Mouse (Mus musculus) lung, postnatal 0 days (tissue): Measurements from ENCODE around the gene Ubr4. TPM values are rescaled to one million over a fixed set of nuclear protein-coding genes. Genes with fewer than 3 reads are reported as not detected.

Experiments used
- ATAC-seq: fragments of 200-750 bp; cut with Nextera tagmentation; 2 replicates; pipeline ENCODE4 v1.8.0; 2017; ENCODE audit warnings: moderate library complexity
- DNase-seq: peaks from one replicate; pipeline ENCODE4 v3.0.0-alpha.2; 2016; ENCODE audit warnings: low spot score
- H3K27ac ChIP-seq: fragments of 300-500 bp; sonication (generic); 2 replicates; pipeline ENCODE4 v1.5.1; 2014; ENCODE audit warnings: antibody characterized with exemption, mild to moderate bottlenecking, low read length, mixed read lengths
- H3K27me3 ChIP-seq: fragments of 300-500 bp; sonication (generic); replicated peaks from 2 replicates; pipeline ENCODE4 v1.6.1; 2014; ENCODE audit warnings: low read length, mixed read lengths; ENCODE audit not compliant: insufficient read depth
- H3K36me3 ChIP-seq: fragments of 300-500 bp; sonication (generic); 2 replicates; pipeline ENCODE4 v1.6.1; 2014; ENCODE audit warnings: low read length, mixed read lengths; ENCODE audit not compliant: insufficient read depth
- H3K4me1 ChIP-seq: fragments of 300-500 bp; sonication (generic); 2 replicates; pipeline ENCODE4 v1.6.1; 2014; ENCODE audit warnings: antibody characterized with exemption, low read depth, low read length, mixed read lengths; ENCODE audit not compliant: insufficient read depth
- H3K4me2 ChIP-seq: fragments of 300-500 bp; sonication (generic); replicated peaks from 2 replicates; pipeline ENCODE4 v1.6.1; 2014; ENCODE audit warnings: low read depth, mild to moderate bottlenecking, low read length, moderate library complexity, mixed read lengths
- H3K4me3 ChIP-seq: fragments of 300-500 bp; sonication (generic); 2 replicates; pipeline ENCODE4 v1.5.1; 2014; ENCODE audit warnings: low read depth, low read length
- H3K9ac ChIP-seq: fragments of 300-500 bp; sonication (generic); replicated peaks from 2 replicates; pipeline ENCODE4 v1.6.1; 2014; ENCODE audit warnings: low read depth, mild to moderate bottlenecking
- H3K9me3 ChIP-seq: fragments of 300-500 bp; sonication (generic); 2 replicates; pipeline ENCODE4 v1.6.1; 2016; ENCODE audit warnings: low read length, mixed read lengths
- CTCF ChIP-seq: IDR thresholded peaks from 2 replicates; pipeline ENCODE4 v1.5.1; 2016; ENCODE audit warnings: antibody characterized with exemption, mild to moderate bottlenecking
- EP300 ChIP-seq: IDR thresholded peaks from 2 replicates; pipeline ENCODE4 v1.6.1; 2016; ENCODE audit warnings: antibody characterized with exemption, mild to moderate bottlenecking, control low read depth
- WGBS: fragments of 180-500 bp; shearing (Covaris S2); extraction: QIAGEN DNeasy Blood & Tissue Kit; methylation state at CpG from one replicate; pipeline ENCODE4 v1.1.7; 2014; 5-methylcytosine and 5-hydroxymethylcytosine counted together
- polyA plus RNA-seq: library from polyadenylated mRNA; unstranded; fragments of >200 nt; fragmentation: Nextera tagmentation; extraction: Ambion mirVana; gene quantifications from 2 replicates; pipeline ENCODE4 v1.2.1, GENCODE M21; 2015

Gene Ubr4
- polyA plus RNA-seq, 1 experiment from 2014 or later, result 50.8 TPM

DNA sequence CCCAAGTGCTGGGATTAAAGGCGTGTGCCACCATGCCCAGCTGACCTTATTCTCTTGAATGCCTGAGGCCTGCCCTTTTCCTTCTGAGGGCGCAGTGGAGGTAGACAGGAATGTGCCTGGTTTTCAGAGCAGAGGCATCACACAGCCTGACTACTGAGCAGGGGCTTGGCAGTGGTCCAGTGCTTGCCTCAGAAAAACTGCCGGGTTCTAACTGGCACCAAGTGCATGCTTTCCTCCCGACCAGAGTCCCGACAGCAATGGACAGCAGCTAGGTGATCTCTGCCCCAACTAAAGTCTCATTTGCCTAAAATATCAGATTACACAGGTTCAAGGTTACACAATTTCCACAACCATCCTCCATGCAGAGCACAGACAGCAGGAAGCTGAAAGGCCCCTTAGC, 8.7 kb upstream of the Ubr4 start:
- 54% methylated on average over 5 of the region's 5 CpGs for WGBS
- ATAC-seq (no peak), DNase-seq (no peak)
- TF ChIP-seq CTCF (no peak), EP300 (no peak)
- Histone ChIP-seq H3K27me3 (no peaks in the 10 kb centered on the region), H3K4me1 (no peaks in the 10 kb centered on the region), H3K4me3 (no peak overlapping the region), H3K9ac (no peak overlapping the region), H3K36me3 (no peaks in the 10 kb centered on the region), H3K27ac (no peak overlapping the region), H3K4me2 (no peak overlapping the region), H3K9me3 (no peaks in the 10 kb centered on the region)

DNA sequence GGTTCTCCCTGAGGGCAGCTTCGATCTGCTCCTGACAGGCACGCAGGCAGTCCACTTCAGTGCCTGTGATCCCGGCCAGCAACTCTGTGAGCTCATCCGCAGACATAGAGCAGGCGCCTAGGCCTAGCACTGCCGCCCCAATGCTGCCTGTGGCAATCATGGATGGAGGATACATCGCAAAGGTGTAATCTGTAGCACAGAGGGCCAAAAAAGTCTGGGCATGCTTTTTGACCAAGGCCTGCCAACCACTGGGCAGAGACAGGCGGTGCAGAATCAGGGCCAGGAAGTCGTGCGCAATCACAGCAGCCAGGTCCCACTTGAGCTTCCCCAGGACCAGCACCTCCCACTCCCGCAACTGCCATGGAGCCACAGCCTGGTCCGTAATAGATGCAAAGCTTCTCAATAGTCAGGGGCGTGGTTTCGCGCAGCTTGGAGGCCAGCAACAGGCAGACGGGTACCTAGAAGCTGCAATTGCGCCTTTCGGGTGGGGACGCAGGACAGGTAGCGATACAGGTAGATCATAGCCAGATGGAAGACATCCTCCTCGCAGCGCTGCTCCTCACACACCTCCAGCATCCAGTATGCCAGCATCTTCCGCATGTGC, 6.9 kb upstream of the Ubr4 start:
- Histone ChIP-seq H3K4me1 (no peaks in the 10 kb centered on the region), H3K27ac (no peak overlapping the region), H3K4me3 (no peak overlapping the region), H3K4me2 (no peak overlapping the region), H3K27me3 (no peaks in the 10 kb centered on the region), H3K9ac (no peak overlapping the region), H3K36me3 (no peaks in the 10 kb centered on the region), H3K9me3 (no peaks in the 10 kb centered on the region)
- DNase-seq (no peak), ATAC-seq (no peak)
- 84% methylated on average over 23 of the region's 23 CpGs for WGBS
- TF ChIP-seq CTCF (no peak), EP300 (no peak)

DNA sequence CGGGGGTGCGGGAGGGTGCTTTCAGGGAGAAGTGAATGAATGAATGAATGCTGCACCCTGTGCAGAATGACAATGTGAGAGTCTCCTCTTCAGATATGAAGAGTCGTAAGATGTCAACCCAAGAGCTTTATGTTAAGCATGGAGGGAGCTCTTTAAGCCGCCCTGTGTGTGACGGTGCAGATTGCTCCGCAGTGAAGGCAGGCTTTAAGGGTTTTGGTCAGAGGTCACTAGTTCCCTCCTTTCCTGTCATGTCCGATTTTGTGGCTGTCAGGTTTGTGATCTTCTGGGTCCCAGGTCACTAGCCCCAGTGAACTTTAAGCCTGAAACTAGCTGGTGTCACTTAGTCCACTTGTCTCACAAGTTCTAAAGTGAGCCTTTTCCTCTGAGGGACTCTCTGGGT, 423 bp downstream of the Ubr4 start:
- DNase-seq (no peak), ATAC-seq (no peak)
- Histone ChIP-seq H3K27ac (peak overlapping the region; percentile 95), H3K36me3 (no peaks in the 10 kb centered on the region), H3K4me2 (peak overlapping the region; percentile 84), H3K4me1 (peaks cover 13% of the 10 kb centered on the region), H3K4me3 (peak overlapping the region; percentile 70), H3K27me3 (no peaks in the 10 kb centered on the region), H3K9ac (peak overlapping the region; percentile 85), H3K9me3 (no peaks in the 10 kb centered on the region)
- WGBS, result under 1% methylated on average over 7 of the region's 7 CpGs
- TF ChIP-seq EP300, result no peak

DNA sequence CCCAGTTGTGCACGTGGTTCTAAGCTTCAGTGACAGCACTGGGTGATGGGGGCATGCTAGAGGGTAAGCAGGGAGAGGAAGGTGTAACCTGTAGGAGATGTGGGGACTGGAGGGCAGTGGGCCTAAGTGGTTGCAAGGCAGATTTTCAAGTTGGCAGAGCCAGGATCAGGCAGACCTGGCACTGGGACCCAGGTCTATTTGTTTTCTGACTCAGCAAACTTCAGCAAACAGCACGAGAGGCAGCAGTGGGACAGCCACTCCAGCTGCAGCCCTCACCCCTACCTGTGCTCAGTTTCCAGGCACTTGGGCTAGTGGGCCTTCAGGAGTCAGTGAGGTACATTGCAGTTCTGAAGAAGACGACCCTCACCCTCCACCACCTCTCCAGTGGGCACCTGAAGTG, 4.8 kb downstream of the Ubr4 start:
- no peak overlapping the region for H3K4me2 ChIP-seq
- peaks cover 4% of the 10 kb centered on the region; the same call in 1 of the 2 replicates for H3K4me1 ChIP-seq
- no peak overlapping the region for H3K9ac ChIP-seq
- WGBS, result 62% methylated on average over 3 of the region's 3 CpGs
- no peaks in the 10 kb centered on the region for H3K27me3 ChIP-seq
- H3K4me3 ChIP-seq, result no peak overlapping the region
- peaks cover 30% of the 10 kb centered on the region for H3K36me3 ChIP-seq
- no peak overlapping the region for H3K27ac ChIP-seq
- TF ChIP-seq EP300 (no peak), CTCF (no peak)
- DNase-seq (peak; percentile 38), ATAC-seq (peak; percentile 37)
- no peaks in the 10 kb centered on the region for H3K9me3 ChIP-seq

DNA sequence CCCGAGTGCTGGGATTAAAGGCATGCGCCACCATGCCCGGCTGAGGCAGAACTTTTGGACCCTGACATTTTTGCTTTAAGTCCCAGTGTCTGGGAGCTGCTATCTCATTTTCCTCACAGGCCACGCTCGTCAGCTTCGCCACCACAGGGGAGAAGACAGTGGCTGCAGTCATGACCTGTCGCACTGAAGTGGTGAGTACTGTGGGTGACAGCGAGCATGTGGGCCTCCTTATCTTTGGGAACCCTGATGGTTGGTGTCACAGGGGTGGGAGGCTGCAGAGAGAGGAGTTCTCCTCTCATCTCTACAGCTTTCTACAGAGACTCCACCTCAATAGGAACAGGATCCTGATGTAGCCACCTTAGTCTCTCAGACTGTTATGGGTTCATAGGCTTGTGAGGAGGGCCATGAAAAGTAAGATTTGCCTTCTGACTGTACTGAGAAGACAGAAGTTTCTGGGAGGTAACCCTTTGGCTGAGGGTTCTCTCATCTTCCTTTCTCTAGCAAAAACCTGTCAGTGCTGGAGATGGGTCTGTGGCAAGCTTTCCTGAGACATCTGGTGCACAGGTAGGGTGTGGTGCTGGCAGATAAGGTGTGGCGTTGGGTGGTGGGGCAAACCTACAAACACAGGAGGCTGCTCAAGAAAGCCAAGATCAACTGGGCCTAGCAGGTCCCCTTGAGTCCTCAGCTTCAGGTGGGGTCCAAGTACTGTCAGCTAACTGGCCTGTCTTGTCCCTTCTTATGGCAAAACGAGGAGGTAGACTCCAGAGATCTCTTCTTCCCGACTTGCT, 8.5 kb downstream of the Ubr4 start:
- H3K9ac ChIP-seq, result no peak overlapping the region
- 88% methylated on average over 11 of the region's 11 CpGs for WGBS
- no peak for TF ChIP-seq EP300
- TF ChIP-seq CTCF, result no peak
- H3K27ac ChIP-seq, result no peak overlapping the region
- no peak overlapping the region for H3K4me3 ChIP-seq
- peaks cover 62% of the 10 kb centered on the region for H3K36me3 ChIP-seq
- no peaks in the 10 kb centered on the region for H3K4me1 ChIP-seq
- no peaks in the 10 kb centered on the region for H3K9me3 ChIP-seq
- H3K4me2 ChIP-seq, result no peak overlapping the region
- ATAC-seq (no peak), DNase-seq (no peak)
- H3K27me3 ChIP-seq, result no peaks in the 10 kb centered on the region

DNA sequence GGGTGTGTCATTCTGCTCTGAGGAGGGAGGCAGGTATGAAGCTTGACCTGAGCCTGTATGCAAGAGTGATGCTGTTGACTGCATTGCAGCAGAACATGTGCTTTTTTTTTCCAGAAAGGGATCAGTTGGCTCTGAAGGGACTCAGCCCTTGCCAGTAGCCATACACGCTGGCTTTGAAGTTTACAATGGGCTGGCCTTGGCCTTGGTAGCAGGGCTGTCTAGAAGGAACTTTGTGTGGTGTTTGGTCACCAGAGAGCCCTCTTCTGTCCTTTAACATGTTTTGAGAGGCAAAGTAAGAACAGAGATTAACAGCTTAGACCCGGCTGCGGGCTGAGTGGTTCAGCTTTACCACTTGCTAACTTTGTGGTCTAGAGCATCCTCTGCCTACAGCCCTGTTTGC, 14.9 kb downstream of the Ubr4 start:
- Histone ChIP-seq H3K9ac (no peak overlapping the region), H3K36me3 (peaks cover 51% of the 10 kb centered on the region), H3K9me3 (no peaks in the 10 kb centered on the region), H3K4me2 (no peak overlapping the region), H3K4me3 (no peak overlapping the region), H3K27me3 (no peaks in the 10 kb centered on the region), H3K27ac (no peak overlapping the region), H3K4me1 (no peaks in the 10 kb centered on the region)
- DNase-seq (no peak), ATAC-seq (no peak)
- 97% methylated on average over 3 of the region's 3 CpGs for WGBS
- TF ChIP-seq EP300, result no peak
- no peak for TF ChIP-seq CTCF
